Mouse (Mus musculus) frontal cortex, adult (tissue): ENCODE data around the gene Rsg1.

Source experiments
- ATAC-seq: cut with Nextera tagmentation; 2 replicates; pipeline ENCODE4 v1.9.2; 2017; ENCODE audit warnings: mild to moderate bottlenecking, moderate library complexity, mixed read lengths; ENCODE audit not compliant: low TSS enrichment

Gene Rsg1

GRCm38 (mm10) chr4:141213770-141214336, at the start of gene Rsg1:
Gene Rsg1, plus strand, starts transcription at chr4:141213956.
- ATAC-seq = peak; percentile 91

- no peak for ATAC-seq
These were observed 47.9 kb upstream of the Rsg1 start for GRCm38 (mm10) chr4:141165744-141166292.

DNA sequence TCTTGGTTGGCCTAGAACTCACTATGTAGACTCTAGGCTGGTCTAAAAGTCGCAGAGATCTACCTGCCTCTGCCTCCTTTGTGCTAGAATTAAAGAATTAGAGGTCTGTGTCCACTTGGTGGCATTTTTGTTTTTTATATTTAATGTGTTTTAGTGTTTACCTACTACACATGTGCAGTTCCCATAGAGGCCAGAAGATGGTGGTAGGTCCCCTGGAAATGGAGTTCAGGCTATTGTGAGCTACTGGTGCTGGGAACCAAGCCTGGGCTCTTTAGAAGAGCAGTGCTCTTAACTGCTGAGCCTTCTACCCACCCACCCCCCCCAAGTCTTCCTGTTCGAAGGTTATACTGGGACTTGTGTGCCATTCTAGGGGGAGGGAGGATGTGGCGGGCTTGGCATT, 46.6 kb upstream of the Rsg1 start:
- ATAC-seq = no peak

- ATAC-seq = peak; percentile 56; the same call in 1 of the 2 replicates
These were observed 41.6 kb upstream of the Rsg1 start for GRCm38 (mm10) chr4:141172121-141172520.

DNA sequence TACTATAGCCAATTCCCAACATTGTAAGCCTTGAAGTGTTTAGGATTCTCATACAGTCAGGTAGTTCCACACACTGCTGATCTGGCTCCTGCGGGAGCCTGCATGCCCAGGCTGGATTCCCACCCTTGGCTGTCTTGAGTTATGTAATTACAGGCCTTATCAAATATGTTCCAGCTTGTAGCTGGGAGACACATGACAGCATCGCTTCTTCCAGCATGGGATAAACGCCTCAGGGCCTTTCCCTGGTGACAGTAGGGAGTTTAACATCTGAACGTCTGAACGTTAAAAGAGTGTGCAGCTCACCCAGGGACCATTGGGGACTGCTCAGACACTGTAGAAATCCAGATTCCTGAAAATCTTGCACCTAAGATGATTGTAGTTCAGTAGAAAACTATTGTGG, 38.0 kb upstream of the Rsg1 start:
- no peak for ATAC-seq

- ATAC-seq = 0 out of 2 replicates have a peak, but pooled peaks have one; percentile 6
These were observed 37.4 kb upstream of the Rsg1 start for GRCm38 (mm10) chr4:141176328-141176838.

DNA sequence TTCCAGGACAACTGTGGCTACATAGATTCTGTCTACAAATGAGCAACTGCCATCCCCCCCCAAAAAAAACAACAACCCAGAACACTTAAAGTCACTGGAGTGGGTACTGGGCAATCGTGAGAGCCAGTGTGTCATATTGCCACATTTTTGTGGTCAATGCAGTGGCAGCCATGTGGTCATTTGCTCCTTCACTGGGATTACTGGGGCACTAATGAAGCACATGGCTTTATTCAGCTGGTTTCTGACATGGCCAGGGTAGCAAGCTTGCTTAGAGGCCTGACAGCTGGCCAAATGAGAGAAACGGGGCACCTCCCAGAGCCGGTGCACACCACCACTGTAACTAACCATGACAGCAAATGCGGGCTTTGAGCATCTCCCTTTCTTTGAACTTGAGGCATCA, 35.3 kb upstream of the Rsg1 start:
- no peak for ATAC-seq

- ATAC-seq = no peak
These were observed 32.9 kb upstream of the Rsg1 start for GRCm38 (mm10) chr4:141180831-141181230.

DNA sequence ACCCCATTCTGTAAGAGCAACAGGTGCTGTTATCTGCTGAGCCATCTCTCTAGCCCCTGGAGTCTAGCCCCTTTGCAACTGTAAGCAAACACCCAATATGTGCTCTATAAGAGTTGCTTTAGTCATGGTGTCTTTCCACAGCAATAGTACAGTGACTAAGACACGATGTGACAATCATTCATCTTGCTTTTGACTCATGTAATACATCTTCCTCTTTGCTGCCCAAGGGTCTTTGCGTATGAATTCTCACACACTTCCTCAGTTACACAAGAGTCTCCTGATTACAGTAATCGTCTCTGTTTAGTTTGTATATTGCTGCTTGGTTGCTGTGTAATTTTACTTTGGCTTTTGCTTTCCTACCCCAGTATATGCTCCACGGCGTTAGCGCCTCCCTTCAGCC, 31.8 kb upstream of the Rsg1 start:
- no peak for ATAC-seq

DNA sequence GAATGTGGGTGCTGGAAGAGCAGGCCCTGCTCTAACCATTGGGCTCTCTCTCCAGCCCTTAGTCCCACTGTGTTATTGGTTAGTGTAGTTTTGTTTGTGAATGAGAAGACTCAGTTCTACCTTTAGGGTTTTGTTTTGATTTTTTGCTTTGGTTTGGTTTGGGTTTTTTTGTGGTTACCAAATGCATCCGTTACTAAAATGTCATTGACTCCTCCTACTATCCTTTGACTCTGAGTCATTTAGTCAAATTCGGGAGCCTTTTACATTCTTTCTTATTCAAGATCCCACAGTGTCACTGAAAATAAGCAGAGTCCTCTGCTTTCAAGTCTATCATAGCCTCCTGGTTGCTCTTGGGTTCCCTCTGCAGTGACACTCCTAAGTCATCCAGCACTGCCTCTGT, 29.8 kb upstream of the Rsg1 start:
- ATAC-seq = no peak

- ATAC-seq = no peak
These were observed 29.3 kb upstream of the Rsg1 start for GRCm38 (mm10) chr4:141184426-141184825.

GRCm38 (mm10) chr4:141186923-141187836, 26.6 kb upstream of the Rsg1 start:
- ATAC-seq = no peak

GRCm38 (mm10) chr4:141191294-141191693, 22.5 kb upstream of the Rsg1 start:
- no peak for ATAC-seq

DNA sequence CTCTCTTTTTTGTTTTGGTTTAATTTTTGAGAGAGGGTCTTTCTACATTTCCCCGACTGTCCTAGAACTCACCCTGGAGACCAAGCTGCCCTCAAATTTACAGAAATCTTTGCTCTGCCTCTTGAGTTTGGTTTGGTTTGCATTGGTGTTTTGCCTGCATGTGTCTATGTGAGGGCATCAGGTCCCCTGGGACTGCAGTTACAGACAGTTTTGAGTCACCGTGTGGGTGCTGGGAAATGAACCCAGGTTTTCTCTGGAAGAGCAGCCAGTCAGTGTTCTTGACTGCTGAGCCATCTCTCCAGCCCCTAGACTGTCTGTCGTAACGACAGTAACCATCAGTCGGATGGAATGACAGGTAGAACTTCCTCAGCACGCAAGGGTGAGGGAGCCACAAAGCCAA, 19.2 kb upstream of the Rsg1 start:
- ATAC-seq = no peak

GRCm38 (mm10) chr4:141196981-141197685, 16.6 kb upstream of the Rsg1 start:
- no peak for ATAC-seq

DNA sequence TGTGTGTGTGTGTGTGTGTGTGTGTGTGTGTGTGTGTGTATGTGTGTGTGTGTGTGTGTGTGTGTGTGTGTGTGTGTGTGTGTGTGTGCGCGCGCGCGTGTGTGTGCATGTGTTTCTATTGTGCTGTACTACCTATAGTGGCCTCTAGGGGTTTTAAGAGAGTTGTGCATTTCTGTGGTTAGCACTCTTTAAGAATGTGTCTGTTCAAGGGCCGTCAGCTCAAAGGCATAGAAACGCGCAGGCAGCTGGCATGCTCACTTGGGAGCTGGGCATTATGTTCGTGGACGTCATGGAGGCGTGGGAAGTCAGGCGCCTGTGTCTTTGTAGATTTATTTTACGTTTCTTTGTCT, 16.1 kb upstream of the Rsg1 start:
- no peak for ATAC-seq

DNA sequence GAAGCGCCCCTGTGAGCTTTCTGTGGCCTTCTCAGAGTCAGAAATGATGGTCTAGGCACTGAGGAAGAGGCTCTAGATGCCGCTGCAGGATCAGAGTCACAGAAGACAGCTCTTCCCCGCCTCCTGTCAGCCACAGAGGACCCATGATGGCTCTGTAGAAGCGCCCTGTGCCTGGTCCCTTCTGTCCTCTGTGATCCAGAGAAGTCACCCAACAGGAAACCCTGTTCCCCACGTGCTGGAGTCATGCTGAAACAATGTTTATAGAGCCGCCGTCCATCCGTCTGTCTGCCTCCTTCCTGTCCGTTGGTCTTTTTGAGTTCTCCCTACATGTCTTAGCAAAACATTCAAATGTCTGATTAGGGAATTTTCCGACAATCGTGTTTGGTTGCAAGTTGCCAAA, 12.8 kb upstream of the Rsg1 start:
- ATAC-seq = no peak

DNA sequence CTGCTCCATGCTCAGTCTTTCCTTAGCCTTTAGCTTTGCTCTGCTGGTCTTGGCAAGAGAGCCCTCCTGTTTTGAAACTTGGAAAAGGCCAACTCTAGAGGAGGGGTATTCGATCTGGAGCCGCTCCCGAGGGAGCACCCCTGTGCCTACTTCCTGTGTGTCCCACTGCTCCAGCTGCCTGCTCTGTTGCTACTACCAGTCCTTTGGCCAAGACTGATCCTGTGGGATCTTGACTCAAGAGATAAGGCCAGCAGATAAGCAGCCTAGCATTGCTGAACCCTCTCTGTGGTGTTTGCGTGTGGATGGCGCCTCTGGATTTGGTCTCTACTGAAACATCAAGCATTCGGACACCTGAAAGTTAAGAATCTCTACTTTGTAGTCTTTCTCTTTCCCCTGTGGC, 11.6 kb upstream of the Rsg1 start:
- no peak for ATAC-seq

DNA sequence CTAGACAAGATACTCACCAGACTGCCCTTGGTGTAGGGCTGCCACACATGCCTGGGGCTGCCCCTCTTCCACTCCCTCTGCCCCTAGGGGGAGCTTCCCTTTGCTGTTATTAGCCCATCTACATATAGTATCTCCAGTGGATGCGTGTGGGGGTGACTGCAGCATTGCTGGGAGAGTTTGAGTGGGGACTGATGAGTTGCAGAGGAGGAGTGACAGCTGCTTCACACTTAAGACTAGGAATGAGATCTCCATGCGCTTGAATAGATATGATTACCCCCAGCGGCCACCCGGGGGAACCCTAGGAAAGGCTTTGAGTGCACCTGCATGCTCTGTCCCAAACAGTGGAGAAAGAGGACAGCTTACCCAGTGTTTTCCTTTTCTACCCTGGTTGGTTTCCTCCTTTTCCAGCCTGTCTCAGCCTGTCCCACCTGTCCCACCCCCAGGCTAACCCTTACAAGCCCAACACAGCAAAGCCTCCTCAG, 9.1 kb upstream of the Rsg1 start:
- peak; percentile 77 for ATAC-seq

GRCm38 (mm10) chr4:141207081-141207480, 6.7 kb upstream of the Rsg1 start:
- no peak for ATAC-seq

GRCm38 (mm10) chr4:141210524-141211219, 3.1 kb upstream of the Rsg1 start:
- no peak for ATAC-seq

GRCm38 (mm10) chr4:141211646-141212045, 2.1 kb upstream of the Rsg1 start:
- ATAC-seq = no peak
